Mouse (Mus musculus) midbrain, embryonic 15.5 days (tissue): ENCODE measurements around the gene Bcl2l11. TPM values are rescaled to one million over a fixed set of nuclear protein-coding genes. Genes with fewer than 3 reads are reported as not detected.
A peak's percentile ranks its signal among the peaks of the same experiment; 100 is the strongest.

Experiments used
- ATAC-seq: fragments of 200-750 bp; cut with Nextera tagmentation; replicated peaks from 2 replicates; pipeline ENCODE4 v1.8.0; 2017; ENCODE audit warnings: moderate TSS enrichment
- H3K27ac ChIP-seq: fragments of 300-500 bp; sonication (generic); 2 replicates; pipeline ENCODE4 v1.5.1; 2015; ENCODE audit warnings: mild to moderate bottlenecking, inconsistent platforms
- H3K27me3 ChIP-seq: fragments of 300-500 bp; sonication (generic); replicated peaks from 2 replicates; pipeline ENCODE4 v1.6.1; 2015; ENCODE audit warnings: inconsistent platforms
- H3K36me3 ChIP-seq: fragments of 300-500 bp; sonication (generic); replicated peaks from 2 replicates; pipeline ENCODE4 v1.6.1; 2015; ENCODE audit warnings: inconsistent platforms
- H3K4me1 ChIP-seq: fragments of 300-500 bp; sonication (generic); 2 replicates; pipeline ENCODE4 v1.6.1; 2015; ENCODE audit warnings: inconsistent platforms
- H3K4me2 ChIP-seq: fragments of 300-500 bp; sonication (generic); 2 replicates; pipeline ENCODE4 v1.6.1; 2015; ENCODE audit warnings: inconsistent platforms, mild to moderate bottlenecking, moderate library complexity
- H3K4me3 ChIP-seq: fragments of 300-500 bp; sonication (generic); 2 replicates; pipeline ENCODE4 v1.5.1; 2015; ENCODE audit warnings: mild to moderate bottlenecking, inconsistent platforms
- H3K9ac ChIP-seq: fragments of 300-500 bp; sonication (generic); 2 replicates; pipeline ENCODE4 v1.6.1; 2015; ENCODE audit warnings: mild to moderate bottlenecking, inconsistent platforms
- H3K9me3 ChIP-seq: fragments of 300-500 bp; sonication (generic); 2 replicates; pipeline ENCODE4 v1.6.1; 2016; ENCODE audit warnings: inconsistent platforms
- WGBS: fragments of 180-500 bp; shearing (Covaris S2); methylation state at CpG from one replicate; pipeline ENCODE4 v1.1.7; 2015; ENCODE audit warnings: mixed read lengths; 5-methylcytosine and 5-hydroxymethylcytosine counted together
- polyA plus RNA-seq: library from polyadenylated mRNA; unstranded; fragments of >200 nt; fragmentation: Nextera tagmentation; extraction: Ambion mirVana; gene quantifications from 2 replicates; pipeline ENCODE4 v1.2.1, GENCODE M21; 2015

Gene Bcl2l11
- polyA plus RNA-seq, 1 experiment from 2014 or later: 11.8 TPM

GRCm38 (mm10) chr2:128132635-128133034 lies 6.8 kb downstream of the Bcl2l11 start:
- Histone ChIP-seq H3K9me3 (no peaks in the 10 kb centered on the region), H3K4me3 (no peak overlapping the region), H3K27me3 (no peaks in the 10 kb centered on the region), H3K4me2 (no peak overlapping the region), H3K9ac (no peak overlapping the region), H3K4me1 (peaks cover 11% of the 10 kb centered on the region), H3K27ac (no peak overlapping the region), H3K36me3 (no peaks in the 10 kb centered on the region)
- 90% methylated on average over 5 of the region's 5 CpGs for WGBS
- ATAC-seq: no peak

DNA sequence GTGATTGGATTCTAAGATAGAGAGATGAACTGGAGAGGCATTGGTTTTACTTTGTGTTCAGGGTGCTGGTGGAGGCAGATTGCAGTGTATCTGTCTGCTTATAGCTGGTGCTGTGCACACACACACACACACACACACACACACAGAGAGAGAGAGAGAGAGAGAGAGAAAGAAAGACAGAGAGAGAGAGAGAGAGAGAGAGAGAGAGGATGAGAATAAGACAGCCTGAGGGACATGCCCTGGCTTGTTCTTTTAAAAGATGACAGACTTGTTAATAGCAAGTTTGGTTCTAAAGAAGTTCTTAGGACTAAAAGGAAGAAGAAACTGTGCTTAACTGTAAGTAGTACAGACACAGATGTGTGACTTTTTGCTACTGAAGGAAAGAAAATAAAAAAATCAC lies 8.0 kb downstream of the Bcl2l11 start:
- no peak overlapping the region for H3K9ac ChIP-seq
- H3K36me3 ChIP-seq: no peaks in the 10 kb centered on the region
- ATAC-seq: no peak
- no peaks in the 10 kb centered on the region for H3K27me3 ChIP-seq
- H3K4me2 ChIP-seq: no peak overlapping the region
- H3K4me1 ChIP-seq: peaks cover under 1% of the 10 kb centered on the region
- H3K27ac ChIP-seq: no peak overlapping the region
- H3K4me3 ChIP-seq: no peak overlapping the region
- no peaks in the 10 kb centered on the region for H3K9me3 ChIP-seq

GRCm38 (mm10) chr2:128134474-128134873 lies 8.6 kb downstream of the Bcl2l11 start:
- H3K9me3 ChIP-seq: no peaks in the 10 kb centered on the region
- no peak overlapping the region for H3K9ac ChIP-seq
- no peak for ATAC-seq
- H3K27me3 ChIP-seq: no peaks in the 10 kb centered on the region
- H3K4me3 ChIP-seq: no peak overlapping the region
- peaks cover 7% of the 10 kb centered on the region for H3K4me1 ChIP-seq
- H3K4me2 ChIP-seq: no peak overlapping the region
- WGBS: 86% methylated on average over 5 of the region's 5 CpGs
- H3K27ac ChIP-seq: no peak overlapping the region
- no peaks in the 10 kb centered on the region for H3K36me3 ChIP-seq

- no peaks in the 10 kb centered on the region for H3K27me3 ChIP-seq
- peaks cover 12% of the 10 kb centered on the region for H3K4me1 ChIP-seq
- no peaks in the 10 kb centered on the region for H3K9me3 ChIP-seq
- no peak for ATAC-seq
- no peak overlapping the region for H3K4me2 ChIP-seq
- H3K27ac ChIP-seq: no peak overlapping the region
- H3K36me3 ChIP-seq: no peaks in the 10 kb centered on the region
- H3K4me3 ChIP-seq: no peak overlapping the region
- WGBS: 74% methylated on average over 8 of the region's 8 CpGs
- no peak overlapping the region for H3K9ac ChIP-seq
Measured at GRCm38 (mm10) chr2:128134948-128135347, 9.1 kb downstream of the Bcl2l11 start.

- Histone ChIP-seq H3K9me3 (no peaks in the 10 kb centered on the region), H3K9ac (no peak overlapping the region), H3K4me2 (no peak overlapping the region), H3K4me3 (no peak overlapping the region), H3K27ac (no peak overlapping the region), H3K4me1 (peaks cover 17% of the 10 kb centered on the region), H3K27me3 (no peaks in the 10 kb centered on the region), H3K36me3 (no peaks in the 10 kb centered on the region)
- 86% methylated on average over 16 of the region's 16 CpGs for WGBS
- no peak for ATAC-seq
Measured at GRCm38 (mm10) chr2:128136769-128137433, 11.1 kb downstream of the Bcl2l11 start.

DNA sequence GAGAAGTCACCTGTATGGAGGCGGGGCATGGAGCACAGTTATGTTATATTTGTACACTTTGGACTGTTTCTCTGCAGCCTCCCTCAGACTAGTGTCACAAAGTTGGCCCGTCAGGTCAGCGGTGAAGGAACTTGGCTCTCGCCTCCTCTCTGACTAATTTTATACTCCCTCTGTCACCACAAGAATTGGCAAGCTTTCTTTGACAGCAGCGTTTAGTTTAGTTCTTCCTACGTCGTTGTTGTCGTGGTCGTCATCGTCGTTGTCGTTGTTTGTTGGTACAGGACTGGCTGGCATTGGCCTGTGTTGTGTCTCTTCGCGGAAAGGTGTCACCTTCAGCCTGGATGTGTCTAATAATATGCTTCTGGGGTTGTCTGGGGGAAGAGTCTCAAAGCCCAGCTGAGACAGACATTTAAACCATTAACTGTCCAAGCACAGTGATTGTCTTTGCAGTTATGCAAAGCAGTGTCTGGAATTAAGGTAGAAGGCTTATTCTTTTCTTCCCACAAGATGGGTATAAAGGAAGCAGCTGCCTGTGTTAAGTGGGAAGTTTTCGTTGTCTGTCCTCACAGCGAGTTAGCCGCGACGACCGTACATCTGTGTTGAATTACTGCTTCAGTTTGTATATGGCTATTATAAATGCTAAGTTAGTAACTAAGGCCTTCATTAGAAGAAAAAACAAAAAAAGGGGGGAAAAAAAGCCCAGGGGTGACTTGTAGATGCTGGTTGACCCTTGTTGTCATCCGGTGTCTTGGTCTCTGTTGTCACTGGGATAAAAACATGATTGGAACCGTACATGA lies 11.8 kb downstream of the Bcl2l11 start:
- no peaks in the 10 kb centered on the region for H3K27me3 ChIP-seq
- H3K27ac ChIP-seq: no peak overlapping the region
- no peak overlapping the region for H3K4me2 ChIP-seq
- no peak overlapping the region for H3K9ac ChIP-seq
- H3K4me3 ChIP-seq: no peak overlapping the region
- no peak for ATAC-seq
- 77% methylated on average over 22 of the region's 22 CpGs for WGBS
- peaks cover 17% of the 10 kb centered on the region for H3K4me1 ChIP-seq
- H3K36me3 ChIP-seq: no peaks in the 10 kb centered on the region
- no peaks in the 10 kb centered on the region for H3K9me3 ChIP-seq

- H3K27ac ChIP-seq: no peak overlapping the region
Measured at GRCm38 (mm10) chr2:128138924-128139323, 13.1 kb downstream of the Bcl2l11 start.

GRCm38 (mm10) chr2:128139781-128140180 lies 13.9 kb downstream of the Bcl2l11 start:
- Histone ChIP-seq H3K36me3 (no peaks in the 10 kb centered on the region), H3K9me3 (no peaks in the 10 kb centered on the region), H3K4me3 (no peak overlapping the region), H3K4me1 (peaks cover 17% of the 10 kb centered on the region), H3K9ac (peak overlapping the region; percentile 11; the same call in 1 of the 2 replicates), H3K27me3 (no peaks in the 10 kb centered on the region), H3K27ac (peak overlapping the region; percentile 55), H3K4me2 (peak overlapping the region; percentile 22; the same call in 1 of the 2 replicates)
- WGBS: 31% methylated on average over 15 of the region's 15 CpGs
- peak; percentile 61 for ATAC-seq

More at GRCm38 (mm10) chr2:128138924-128139323, 13.1 kb downstream of the Bcl2l11 start:
- Histone ChIP-seq H3K9ac (no peak overlapping the region), H3K27me3 (no peaks in the 10 kb centered on the region), H3K4me3 (no peak overlapping the region), H3K4me2 (no peak overlapping the region), H3K36me3 (no peaks in the 10 kb centered on the region), H3K9me3 (no peaks in the 10 kb centered on the region), H3K4me1 (peaks cover 17% of the 10 kb centered on the region)
- 0 out of 2 replicates have a peak, but pooled peaks have one; percentile 35 for ATAC-seq
- 52% methylated on average over 8 of the region's 8 CpGs for WGBS

GRCm38 (mm10) chr2:128140183-128140582 lies 14.3 kb downstream of the Bcl2l11 start:
- no peak overlapping the region for H3K4me3 ChIP-seq
- H3K27me3 ChIP-seq: no peaks in the 10 kb centered on the region
- 78% methylated on average over 3 of the region's 3 CpGs for WGBS
- peak overlapping the region; percentile 55 for H3K27ac ChIP-seq
- H3K9me3 ChIP-seq: no peaks in the 10 kb centered on the region
- H3K36me3 ChIP-seq: no peaks in the 10 kb centered on the region
- H3K4me1 ChIP-seq: peaks cover 17% of the 10 kb centered on the region
- no peak overlapping the region for H3K9ac ChIP-seq
- peak; percentile 51 for ATAC-seq
- peak overlapping the region; percentile 22; the same call in 1 of the 2 replicates for H3K4me2 ChIP-seq

- H3K4me2 ChIP-seq: no peak overlapping the region
- no peak overlapping the region for H3K27ac ChIP-seq
- no peak overlapping the region for H3K4me3 ChIP-seq
- no peak for ATAC-seq
- H3K9ac ChIP-seq: no peak overlapping the region
- H3K9me3 ChIP-seq: no peaks in the 10 kb centered on the region
- no peaks in the 10 kb centered on the region for H3K27me3 ChIP-seq
- peaks cover 15% of the 10 kb centered on the region for H3K4me1 ChIP-seq
- no peaks in the 10 kb centered on the region for H3K36me3 ChIP-seq
Measured at GRCm38 (mm10) chr2:128143992-128144391, 18.2 kb downstream of the Bcl2l11 start.

GRCm38 (mm10) chr2:128145433-128145832 lies 19.6 kb downstream of the Bcl2l11 start:
- no peak overlapping the region for H3K4me3 ChIP-seq
- 91% methylated on average over 3 of the region's 3 CpGs for WGBS
- H3K27me3 ChIP-seq: no peaks in the 10 kb centered on the region

GRCm38 (mm10) chr2:128149596-128149995 lies 23.8 kb downstream of the Bcl2l11 start:
- WGBS: 87% methylated on average over 5 of the region's 5 CpGs
- no peak for ATAC-seq
- H3K9ac ChIP-seq: no peak overlapping the region

More at GRCm38 (mm10) chr2:128145433-128145832, 19.6 kb downstream of the Bcl2l11 start:
- no peak overlapping the region for H3K9ac ChIP-seq
- H3K4me1 ChIP-seq: peaks cover under 1% of the 10 kb centered on the region; the same call in 1 of the 2 replicates
- H3K9me3 ChIP-seq: no peaks in the 10 kb centered on the region
- H3K36me3 ChIP-seq: no peaks in the 10 kb centered on the region
- no peak overlapping the region for H3K27ac ChIP-seq
- no peak for ATAC-seq
- no peak overlapping the region for H3K4me2 ChIP-seq

More at GRCm38 (mm10) chr2:128149596-128149995, 23.8 kb downstream of the Bcl2l11 start:
- H3K36me3 ChIP-seq: no peaks in the 10 kb centered on the region
- H3K4me3 ChIP-seq: no peak overlapping the region
- no peak overlapping the region for H3K4me2 ChIP-seq
- H3K4me1 ChIP-seq: peaks cover 9% of the 10 kb centered on the region; the same call in 1 of the 2 replicates
- H3K27ac ChIP-seq: no peak overlapping the region
- no peaks in the 10 kb centered on the region for H3K9me3 ChIP-seq
- no peaks in the 10 kb centered on the region for H3K27me3 ChIP-seq
